Mouse (Mus musculus) heart, adult 2 months (tissue): Measurements from ENCODE around the gene Prpf4. TPM values are rescaled to one million over a fixed set of nuclear protein-coding genes. Genes with fewer than 3 reads are reported as not detected.

Experiments used
- DNase-seq, 2 experiments: peaks; one replicate each; pipeline ENCODE4 v3.0.0; 2021
- H3K27ac ChIP-seq: fragments of 200-600 bp; 2 replicates; pipeline ENCODE4 v1.8.1; 2022
- H3K27me3 ChIP-seq: fragments of 200-500 bp; 2 replicates; pipeline ENCODE4 v1.6.1; 2012; ENCODE audit warnings: mild to moderate bottlenecking, low read length, inconsistent platforms, mixed read lengths; ENCODE audit not compliant: control insufficient read depth, insufficient read depth
- H3K36me3 ChIP-seq: fragments of 200-500 bp; 2 replicates; pipeline ENCODE4 v1.6.1; 2012; ENCODE audit warnings: low read length, inconsistent platforms; ENCODE audit not compliant: control insufficient read depth, insufficient read depth
- H3K4me1 ChIP-seq: fragments of 200-500 bp; 2 replicates; pipeline ENCODE4 v1.6.1; 2011; ENCODE audit warnings: low read length; ENCODE audit not compliant: control insufficient read depth, insufficient read depth
- H3K4me3 ChIP-seq: fragments of 200-600 bp; 2 replicates; pipeline ENCODE4 v1.8.1; 2022
- H3K79me2 ChIP-seq: fragments of 200-500 bp; replicated peaks from 2 replicates; pipeline ENCODE4 v1.6.1; 2012; ENCODE audit warnings: mild to moderate bottlenecking, inconsistent platforms, low read length, moderate library complexity, mixed read lengths; ENCODE audit not compliant: control insufficient read depth, insufficient read depth
- H3K9ac ChIP-seq: fragments of 200-500 bp; 2 replicates; pipeline ENCODE4 v1.6.1; 2012; ENCODE audit warnings: low read depth, mild to moderate bottlenecking, control low read depth, inconsistent platforms, low read length, mixed read lengths
- CTCF ChIP-seq: fragments of 200-600 bp; IDR thresholded peaks from 2 replicates; pipeline ENCODE4 v1.8.1; 2022; ENCODE audit warnings: antibody characterized with exemption, mild to moderate bottlenecking, moderate library complexity
- EP300 ChIP-seq: fragments of 200-500 bp; IDR thresholded peaks from 2 replicates; pipeline ENCODE4 v1.6.1; 2011; ENCODE audit warnings: low read depth, low read length, control low read depth; ENCODE audit not compliant: insufficient read depth
- POLR2A ChIP-seq: fragments of 200-500 bp; IDR thresholded peaks from 2 replicates; pipeline ENCODE4 v1.6.1; 2011; ENCODE audit warnings: mild to moderate bottlenecking, low read depth, low read length, control low read depth; ENCODE audit not compliant: insufficient read depth
- WGBS: fragments of 180-500 bp; shearing (Covaris S2); methylation state at CpG from one replicate; pipeline ENCODE4 v1.1.7; 2018; 5-methylcytosine and 5-hydroxymethylcytosine counted together
- intact Hi-C: fragments of 180-260 bp; cut with DNase I; formaldehyde crosslinking; loops from one replicate; pipeline ENCODE4 v1.15.1; 2025
- polyA plus RNA-seq: library from polyadenylated mRNA; depleted of rRNA; stranded (reverse); fragments of >200 nt; gene quantifications from 2 replicates; pipeline ENCODE4 v1.2.3, GENCODE M21; 2012
- total RNA-seq, 2 experiments: library from RNA; stranded (reverse); gene quantifications; 2 replicates each; pipeline ENCODE4 v1.2.3; 2021

Gene Prpf4
- total and polyA plus RNA-seq, 3 experiments: 7.4 to 9.9 (median 9.9) TPM

- no peak overlapping the region for H3K4me3 ChIP-seq
These were observed 32.4 kb downstream of the Prpf4 start for GRCm38 (mm10) chr4:62440986-62441385.

GRCm38 (mm10) chr4:62454995-62455394, 46.4 kb downstream of the Prpf4 start:
- no peaks in the 10 kb centered on the region for H3K4me1 ChIP-seq
- H3K36me3 ChIP-seq: no peaks in the 10 kb centered on the region
- no peak overlapping the region for H3K9ac ChIP-seq
- DNase-seq: peak; percentile 20 to 47
- intact Hi-C loops: loop anchor here (5.0 kb wide), 2 partner anchors 52 to 307 kb away; no protein-coding TSS in a partner anchor
- TF ChIP-seq EP300 (no peak), POLR2A (no peak), CTCF (peak; percentile 81)
- no peak overlapping the region for H3K27ac ChIP-seq
- no peak overlapping the region for H3K4me3 ChIP-seq
- 49% methylated on average over 5 of the region's 5 CpGs for WGBS
- H3K79me2 ChIP-seq: no peaks in the 10 kb centered on the region
- no peaks in the 10 kb centered on the region for H3K27me3 ChIP-seq

More at GRCm38 (mm10) chr4:62440986-62441385, 32.4 kb downstream of the Prpf4 start:
- WGBS: 49% methylated on average over 4 of the region's 4 CpGs
- Histone ChIP-seq H3K27ac (no peak overlapping the region), H3K4me1 (no peaks in the 10 kb centered on the region), H3K36me3 (no peaks in the 10 kb centered on the region), H3K9ac (no peak overlapping the region), H3K79me2 (no peaks in the 10 kb centered on the region), H3K27me3 (no peaks in the 10 kb centered on the region)
- intact Hi-C loops: no loop called here
- DNase-seq: no peak
- TF ChIP-seq CTCF (no peak), EP300 (no peak), POLR2A (no peak)

- TF ChIP-seq CTCF: no peak
- TF ChIP-seq POLR2A: no peak
- TF ChIP-seq EP300: no peak
- H3K27ac ChIP-seq: no peak overlapping the region
- WGBS: 65% methylated on average over 3 of the region's 3 CpGs
- H3K4me3 ChIP-seq: no peak overlapping the region
- H3K4me1 ChIP-seq: no peaks in the 10 kb centered on the region
- H3K79me2 ChIP-seq: no peaks in the 10 kb centered on the region
- intact Hi-C loops: loop anchor here (5.0 kb wide), 2 partner anchors 48 to 303 kb away; no protein-coding TSS in a partner anchor
- no peak overlapping the region for H3K9ac ChIP-seq
- H3K27me3 ChIP-seq: no peaks in the 10 kb centered on the region
- no peaks in the 10 kb centered on the region for H3K36me3 ChIP-seq
- DNase-seq: no peak
These were observed 50.5 kb downstream of the Prpf4 start for GRCm38 (mm10) chr4:62459081-62459480.

GRCm38 (mm10) chr4:62460348-62460747, 51.8 kb downstream of the Prpf4 start:
- WGBS: 88% methylated on average over 8 of the region's 8 CpGs
- Histone ChIP-seq H3K9ac (no peak overlapping the region), H3K4me3 (no peak overlapping the region), H3K79me2 (no peaks in the 10 kb centered on the region), H3K4me1 (no peaks in the 10 kb centered on the region), H3K36me3 (no peaks in the 10 kb centered on the region), H3K27ac (no peak overlapping the region), H3K27me3 (no peaks in the 10 kb centered on the region)
- DNase-seq: no peak
- intact Hi-C loops: no loop called here
- TF ChIP-seq CTCF (no peak), POLR2A (no peak), EP300 (no peak)

DNA sequence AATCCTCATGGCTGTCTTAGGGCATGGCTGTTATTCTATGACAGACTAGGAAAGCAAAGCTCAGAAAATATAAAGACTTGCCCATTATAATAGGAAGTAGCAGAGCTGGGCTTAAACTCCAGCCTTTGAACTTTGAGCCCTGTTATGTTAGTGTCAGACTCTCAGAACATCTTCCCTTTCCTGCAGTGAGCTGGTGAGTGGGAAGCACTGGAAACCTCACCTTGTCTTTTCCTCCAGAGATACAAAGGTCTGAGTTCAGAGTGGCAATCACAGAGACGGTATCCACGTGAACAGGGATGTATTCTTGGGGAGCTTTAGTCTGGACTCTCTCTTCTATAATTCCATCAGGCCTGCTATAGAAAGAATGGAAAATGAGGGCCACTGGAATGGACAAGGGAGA, 54.5 kb downstream of the Prpf4 start:
- Histone ChIP-seq H3K36me3 (no peaks in the 10 kb centered on the region), H3K79me2 (no peaks in the 10 kb centered on the region), H3K4me3 (no peak overlapping the region), H3K9ac (no peak overlapping the region), H3K4me1 (no peaks in the 10 kb centered on the region), H3K27ac (no peak overlapping the region), H3K27me3 (no peaks in the 10 kb centered on the region)
- intact Hi-C loops: no loop called here
- TF ChIP-seq EP300: no peak
- no peak for TF ChIP-seq CTCF
- no peak for TF ChIP-seq POLR2A
- DNase-seq: no peak
- 78% methylated on average over 2 of the region's 2 CpGs for WGBS

GRCm38 (mm10) chr4:62468158-62468557, 59.6 kb downstream of the Prpf4 start:
- Histone ChIP-seq H3K36me3 (no peaks in the 10 kb centered on the region), H3K27me3 (no peaks in the 10 kb centered on the region), H3K4me3 (no peak overlapping the region), H3K27ac (no peak overlapping the region), H3K9ac (no peak overlapping the region), H3K79me2 (no peaks in the 10 kb centered on the region), H3K4me1 (peaks cover 2% of the 10 kb centered on the region)
- intact Hi-C loops: no loop called here
- no peak for DNase-seq
- WGBS: 92% methylated on average over 1 of the region's 1 CpGs
- no peak for TF ChIP-seq EP300
- no peak for TF ChIP-seq POLR2A
- TF ChIP-seq CTCF: peak; percentile 41
